Mouse (Mus musculus): ENCODE results near the gene Egfr. TPM values are rescaled to one million over a fixed set of nuclear protein-coding genes. Genes with fewer than 3 reads are reported as not detected.

Gene Egfr
- polyA plus RNA-seq, 1 experiment from 2014 or later = 2.5 TPM

- Histone ChIP-seq H3K27ac (replicated peaks in 1 of 2; ENCODE audit: control insufficient read depth in 1 of 2, insufficient read depth in 1 of 2, low read depth in 2 of 2, low read length in 2 of 2) (peak overlapping the region; percentile 19; a peak in 1 of 4 replicates), H3K9ac (ENCODE audit: low read length) (no peak overlapping the region), H3K4me1 (ENCODE audit: control insufficient read depth in 2 of 2, insufficient read depth in 2 of 2, low read length in 2 of 2) (peaks cover 0 to 2% of the 10 kb centered on the region in 2 experiments; a peak in 1 of 4 replicates), H3K36me3 (ENCODE audit: control insufficient read depth, insufficient read depth, low read length) (no peaks in the 10 kb centered on the region), H3K4me3 (ENCODE audit: control insufficient read depth in 1 of 2, insufficient read depth in 1 of 2, low read depth in 1 of 2, low read length in 2 of 2) (no peak overlapping the region), H3K4me2 (ENCODE audit: low read length) (no peak overlapping the region), H3K9me3 (ENCODE audit: control insufficient read depth, low read length) (no peaks in the 10 kb centered on the region), H3K27me3 (ENCODE audit: control insufficient read depth, insufficient read depth, low read length) (peaks cover 10% of the 10 kb centered on the region; the same call in 1 of the 2 replicates)
- no peak for ATAC-seq (ENCODE audit: insufficient number of reproducible peaks, insufficient read depth, low FRiP score, low read depth)
- 76% methylated on average over 9 of the region's 9 CpGs for WGBS
These were observed 64.4 kb downstream of the Egfr start for GRCm38 (mm10) chr11:16816414-16816813.

GRCm38 (mm10) chr11:16817336-16818034 lies 65.5 kb downstream of the Egfr start:
- Histone ChIP-seq H3K4me3 (ENCODE audit: control insufficient read depth in 1 of 2, insufficient read depth in 1 of 2, low read depth in 1 of 2, low read length in 2 of 2) (no peak overlapping the region), H3K36me3 (ENCODE audit: control insufficient read depth, insufficient read depth, low read length) (no peaks in the 10 kb centered on the region), H3K9me3 (ENCODE audit: control insufficient read depth, low read length) (no peaks in the 10 kb centered on the region), H3K4me1 (ENCODE audit: control insufficient read depth in 2 of 2, insufficient read depth in 2 of 2, low read length in 2 of 2) (peaks cover 0 to 2% of the 10 kb centered on the region in 2 experiments; a peak in 1 of 4 replicates), H3K27me3 (ENCODE audit: control insufficient read depth, insufficient read depth, low read length) (peaks cover 10% of the 10 kb centered on the region; the same call in 1 of the 2 replicates), H3K4me2 (ENCODE audit: low read length) (no peak overlapping the region), H3K9ac (ENCODE audit: low read length) (no peak overlapping the region), H3K27ac (replicated peaks in 1 of 2; ENCODE audit: control insufficient read depth in 1 of 2, insufficient read depth in 1 of 2, low read depth in 2 of 2, low read length in 2 of 2) (no peak overlapping the region)
- WGBS = 48% methylated on average over 6 of the region's 6 CpGs
- no peak for ATAC-seq (ENCODE audit: insufficient number of reproducible peaks, insufficient read depth, low FRiP score, low read depth)

- H3K9ac ChIP-seq (ENCODE audit: low read length) = no peak overlapping the region
- no peak for ATAC-seq (ENCODE audit: insufficient number of reproducible peaks, insufficient read depth, low FRiP score, low read depth)
- H3K4me1 ChIP-seq (ENCODE audit: control insufficient read depth in 2 of 2, insufficient read depth in 2 of 2, low read length in 2 of 2) = peaks cover 0 to 2% of the 10 kb centered on the region in 2 experiments; a peak in 1 of 4 replicates
- H3K4me3 ChIP-seq (ENCODE audit: control insufficient read depth in 1 of 2, insufficient read depth in 1 of 2, low read depth in 1 of 2, low read length in 2 of 2) = no peak overlapping the region
- 97% methylated on average over 1 of the region's 1 CpGs for WGBS
- H3K36me3 ChIP-seq (ENCODE audit: control insufficient read depth, insufficient read depth, low read length) = no peaks in the 10 kb centered on the region
- H3K9me3 ChIP-seq (ENCODE audit: control insufficient read depth, low read length) = no peaks in the 10 kb centered on the region
- no peak overlapping the region for H3K27ac ChIP-seq (replicated peaks in 1 of 2; ENCODE audit: control insufficient read depth in 1 of 2, insufficient read depth in 1 of 2, low read depth in 2 of 2, low read length in 2 of 2)
- H3K27me3 ChIP-seq (ENCODE audit: control insufficient read depth, insufficient read depth, low read length) = peaks cover 10% of the 10 kb centered on the region; the same call in 1 of the 2 replicates
- H3K4me2 ChIP-seq (ENCODE audit: low read length) = no peak overlapping the region
These were observed 67.4 kb downstream of the Egfr start for GRCm38 (mm10) chr11:16819424-16819823.

DNA sequence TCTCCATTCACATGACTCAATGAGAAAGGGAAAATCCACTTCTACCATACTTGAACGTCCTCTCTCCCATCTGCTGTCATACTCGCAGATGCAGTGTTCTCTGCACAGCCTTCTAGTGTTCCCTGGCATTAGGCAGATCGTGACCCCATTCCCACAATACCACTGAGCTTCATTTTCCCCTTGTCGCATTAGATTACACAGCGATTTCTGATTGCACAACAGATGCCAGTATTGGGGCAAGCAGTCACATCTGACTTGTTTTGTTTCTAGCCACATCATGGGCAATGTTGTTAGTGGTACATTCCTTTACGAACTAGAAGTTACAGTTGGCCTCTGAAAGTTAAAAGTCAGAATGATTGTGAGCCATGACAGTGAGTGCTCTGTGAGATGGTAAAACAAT lies 68.1 kb downstream of the Egfr start:
- no peak for ATAC-seq (ENCODE audit: insufficient number of reproducible peaks, insufficient read depth, low FRiP score, low read depth)

GRCm38 (mm10) chr11:16821668-16822254 lies 69.8 kb downstream of the Egfr start:
- WGBS = 84% methylated on average over 6 of the region's 6 CpGs
- Histone ChIP-seq H3K36me3 (ENCODE audit: control insufficient read depth, insufficient read depth, low read length) (no peaks in the 10 kb centered on the region), H3K4me1 (ENCODE audit: control insufficient read depth in 2 of 2, insufficient read depth in 2 of 2, low read length in 2 of 2) (no peaks in the 10 kb centered on the region; a peak in 1 of 4 replicates), H3K4me3 (ENCODE audit: control insufficient read depth in 1 of 2, insufficient read depth in 1 of 2, low read depth in 1 of 2, low read length in 2 of 2) (no peak overlapping the region), H3K9me3 (ENCODE audit: control insufficient read depth, low read length) (no peaks in the 10 kb centered on the region), H3K27ac (replicated peaks in 1 of 2; ENCODE audit: control insufficient read depth in 1 of 2, insufficient read depth in 1 of 2, low read depth in 2 of 2, low read length in 2 of 2) (no peak overlapping the region), H3K9ac (ENCODE audit: low read length) (no peak overlapping the region), H3K4me2 (ENCODE audit: low read length) (no peak overlapping the region), H3K27me3 (ENCODE audit: control insufficient read depth, insufficient read depth, low read length) (peaks cover 2% of the 10 kb centered on the region; the same call in 1 of the 2 replicates)
- no peak for ATAC-seq (ENCODE audit: insufficient number of reproducible peaks, insufficient read depth, low FRiP score, low read depth)

More for the DNA sequence above, 68.1 kb downstream of the Egfr start:
- no peak overlapping the region for H3K27ac ChIP-seq (replicated peaks in 1 of 2; ENCODE audit: control insufficient read depth in 1 of 2, insufficient read depth in 1 of 2, low read depth in 2 of 2, low read length in 2 of 2)
- H3K27me3 ChIP-seq (ENCODE audit: control insufficient read depth, insufficient read depth, low read length) = peaks cover 6% of the 10 kb centered on the region; the same call in 1 of the 2 replicates
- H3K4me2 ChIP-seq (ENCODE audit: low read length) = no peak overlapping the region
- 77% methylated on average over 6 of the region's 6 CpGs for whole genome bisulfite sequencing
- H3K4me1 ChIP-seq (ENCODE audit: control insufficient read depth in 2 of 2, insufficient read depth in 2 of 2, low read length in 2 of 2) = peaks cover 0 to 2% of the 10 kb centered on the region in 2 experiments; a peak in 1 of 4 replicates
- H3K9me3 ChIP-seq (ENCODE audit: control insufficient read depth, low read length) = no peaks in the 10 kb centered on the region
- H3K9ac ChIP-seq (ENCODE audit: low read length) = no peak overlapping the region
- no peaks in the 10 kb centered on the region for H3K36me3 ChIP-seq (ENCODE audit: control insufficient read depth, insufficient read depth, low read length)
- no peak overlapping the region for H3K4me3 ChIP-seq (ENCODE audit: control insufficient read depth in 1 of 2, insufficient read depth in 1 of 2, low read depth in 1 of 2, low read length in 2 of 2)

GRCm38 (mm10) chr11:16823830-16824545 lies 72.0 kb downstream of the Egfr start:
- 90% methylated on average over 4 of the region's 4 CpGs for WGBS
- Histone ChIP-seq H3K4me1 (ENCODE audit: control insufficient read depth in 2 of 2, insufficient read depth in 2 of 2, low read length in 2 of 2) (no peaks in the 10 kb centered on the region), H3K27ac (replicated peaks in 1 of 2; ENCODE audit: control insufficient read depth in 1 of 2, insufficient read depth in 1 of 2, low read depth in 2 of 2, low read length in 2 of 2) (0 out of 4 replicates have a peak overlapping the region, but pooled peaks of 1 of the 2 experiments have one; percentile 24), H3K4me3 (ENCODE audit: control insufficient read depth in 1 of 2, insufficient read depth in 1 of 2, low read depth in 1 of 2, low read length in 2 of 2) (no peak overlapping the region), H3K4me2 (ENCODE audit: low read length) (no peak overlapping the region), H3K9me3 (ENCODE audit: control insufficient read depth, low read length) (no peaks in the 10 kb centered on the region), H3K36me3 (ENCODE audit: control insufficient read depth, insufficient read depth, low read length) (no peaks in the 10 kb centered on the region), H3K9ac (ENCODE audit: low read length) (no peak overlapping the region), H3K27me3 (ENCODE audit: control insufficient read depth, insufficient read depth, low read length) (no peaks in the 10 kb centered on the region; the same call in 1 of the 2 replicates)
- ATAC-seq (ENCODE audit: insufficient number of reproducible peaks, insufficient read depth, low FRiP score, low read depth) = no peak

- ATAC-seq (ENCODE audit: insufficient number of reproducible peaks, insufficient read depth, low FRiP score, low read depth) = no peak
- Histone ChIP-seq H3K27ac (replicated peaks in 1 of 2; ENCODE audit: control insufficient read depth in 1 of 2, insufficient read depth in 1 of 2, low read depth in 2 of 2, low read length in 2 of 2) (no peak overlapping the region), H3K4me2 (ENCODE audit: low read length) (no peak overlapping the region), H3K36me3 (ENCODE audit: control insufficient read depth, insufficient read depth, low read length) (no peaks in the 10 kb centered on the region), H3K27me3 (ENCODE audit: control insufficient read depth, insufficient read depth, low read length) (0 out of 2 replicates have a peak, but pooled peaks cover 4% of the 10 kb centered on the region), H3K9ac (ENCODE audit: low read length) (no peak overlapping the region), H3K4me3 (ENCODE audit: control insufficient read depth in 1 of 2, insufficient read depth in 1 of 2, low read depth in 1 of 2, low read length in 2 of 2) (no peak overlapping the region), H3K9me3 (ENCODE audit: control insufficient read depth, low read length) (no peaks in the 10 kb centered on the region), H3K4me1 (ENCODE audit: control insufficient read depth in 2 of 2, insufficient read depth in 2 of 2, low read length in 2 of 2) (no peaks in the 10 kb centered on the region)
- 57% methylated on average over 3 of the region's 3 CpGs for WGBS
These were observed 77.5 kb downstream of the Egfr start for GRCm38 (mm10) chr11:16829468-16829867.
